Mouse (Mus musculus): ENCODE data around the gene Vwa3a.

GRCm38 (mm10) chr7:120751906-120752305 lies 12.8 kb downstream of the Vwa3a start:
- TF ChIP-seq POLR2A (IDR thresholded peaks at IDR 0.05; ENCODE audit: low read depth, low read length) (no peak), CTCF (IDR thresholded peaks at IDR 0.05; ENCODE audit: extremely low read depth, insufficient read depth, insufficient read length, insufficient replicate concordance) (no peak)

Measured in spleen, adult 2 months (tissue).